Mouse (Mus musculus): ENCODE results near the gene Tnni3k.

DNA sequence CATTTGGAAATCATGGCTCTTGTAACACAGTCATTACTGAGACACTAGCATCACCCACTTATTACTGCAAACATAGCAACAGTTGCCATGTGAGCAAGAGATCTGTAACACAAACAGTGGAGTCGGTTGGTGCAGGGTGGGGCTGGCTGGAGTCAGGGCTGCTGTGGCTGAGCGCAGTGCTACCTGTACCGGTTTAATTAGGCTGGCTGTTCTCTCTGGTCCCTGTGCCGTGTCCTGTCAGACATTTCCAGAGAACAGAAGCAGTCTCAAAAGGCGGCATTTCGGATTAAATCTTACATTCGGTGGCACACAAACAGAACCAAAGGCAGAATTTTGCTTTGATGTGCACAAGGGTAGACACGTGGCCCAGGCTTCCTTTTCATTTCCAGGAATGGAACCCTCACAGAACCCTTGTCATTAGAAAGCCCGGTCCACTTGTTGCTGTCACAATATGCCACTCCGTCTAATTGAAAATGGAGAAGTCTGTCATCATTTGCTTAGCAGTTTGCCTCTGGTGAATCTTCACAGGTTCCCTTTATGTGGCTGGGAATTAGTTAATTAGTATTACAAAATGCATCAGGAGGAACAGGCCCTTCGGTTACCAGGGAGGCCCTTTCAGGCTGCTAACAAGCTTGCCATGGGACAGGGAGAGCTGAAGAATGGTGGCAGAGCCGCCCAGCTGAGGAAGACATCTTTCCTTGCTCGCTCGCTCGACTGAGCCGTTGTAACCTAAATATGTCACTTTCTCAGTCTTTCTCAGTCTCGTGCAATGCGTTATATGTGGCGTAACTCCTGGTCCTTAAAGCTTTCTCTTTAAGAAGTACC lies 238.2 kb downstream of the Tnni3k start:
- TF ChIP-seq POLR2A (IDR thresholded peaks at IDR 0.05; ENCODE audit: low read depth, low read length) (no peak), CTCF (conservative IDR thresholded peaks at IDR 0.05; ENCODE audit: insufficient read depth, insufficient read length, low read depth, low read length) (no peak)
